Mouse (Mus musculus): Measurements from ENCODE around the gene Olfr625-ps1. TPM values are rescaled to one million over a fixed set of nuclear protein-coding genes. Genes with fewer than 3 reads are reported as not detected.
"Not testable (repeated sequence)": the region's sequence is repeated elsewhere in the genome, so short reads cannot be mapped to it uniquely, and the experiment has no call there.

Gene Olfr625-ps1
- polyA plus RNA-seq, 1 experiment from 2014 or later = not detected

DNA sequence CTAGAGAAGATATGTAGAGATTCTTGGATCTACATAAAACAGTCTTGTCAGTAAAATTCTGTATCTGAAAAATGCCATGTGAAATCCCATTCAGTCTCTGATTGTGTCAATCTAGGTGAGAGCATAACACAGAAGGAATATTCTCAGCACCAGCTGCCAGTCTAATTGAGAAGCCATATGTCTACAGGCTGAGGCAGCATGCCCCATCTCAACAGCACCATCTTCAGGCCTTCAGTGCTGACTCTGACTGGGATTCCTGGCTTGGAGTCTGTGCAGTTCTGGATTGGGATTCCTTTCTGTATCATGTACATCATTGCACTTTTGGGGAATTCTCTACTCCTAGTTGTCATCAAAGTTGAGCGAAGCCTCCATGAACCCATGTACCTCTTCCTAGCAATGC, 33.9 kb downstream of the Olfr625-ps1 start:
- H3K27ac ChIP-seq (ENCODE audit: low read depth, low read length); ATAC-seq (ENCODE audit: insufficient read depth, low FRiP score, low TSS enrichment); H3K4me1 ChIP-seq (ENCODE audit: control insufficient read depth, insufficient read depth, low read length); H3K9ac ChIP-seq (ENCODE audit: low read length); H3K9me3 ChIP-seq (ENCODE audit: control insufficient read depth, low read length); DNase-seq (ENCODE audit: low spot score); H3K36me3 ChIP-seq (ENCODE audit: control insufficient read depth, insufficient read depth, low read length); H3K4me2 ChIP-seq (ENCODE audit: low read depth); H3K27me3 ChIP-seq (ENCODE audit: control insufficient read depth, insufficient read depth, low read length); H3K4me3 ChIP-seq (ENCODE audit: low read depth, low read length): not testable (repeated sequence)
- 100% methylated on average over 1 of the region's 1 CpGs for WGBS

DNA sequence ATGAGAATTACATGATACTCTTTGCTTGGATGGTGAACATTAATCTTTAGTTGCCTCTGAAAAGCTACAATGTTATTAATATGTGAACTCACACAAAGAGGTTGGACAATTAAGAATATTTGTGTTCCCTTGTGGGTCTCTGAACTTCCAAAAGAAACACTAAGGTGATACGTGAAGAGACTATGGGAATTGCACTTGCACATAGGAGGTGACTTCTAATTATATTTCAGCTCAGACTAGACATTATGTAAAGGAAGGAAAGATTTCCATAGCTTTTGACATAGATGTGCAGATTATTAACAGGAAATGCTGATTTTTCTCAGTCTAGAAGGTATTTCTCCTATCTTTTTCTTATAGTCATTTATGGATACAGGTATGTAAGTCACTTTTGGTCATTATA, 47.6 kb downstream of the Olfr625-ps1 start, which contains the start of gene Olfr628:
Olfr628 (plus strand) TSS at position 301 of the 400 bp plus-strand sequence.
- H3K36me3 ChIP-seq (ENCODE audit: control insufficient read depth, insufficient read depth, low read length) = no peaks in the 10 kb centered on the region
- DNase-seq (ENCODE audit: low spot score) (no peak), ATAC-seq (ENCODE audit: insufficient read depth, low FRiP score, low TSS enrichment) (no peak)
- no peak within 1 kb of the TSS for H3K4me2 ChIP-seq (ENCODE audit: low read depth)
- no peaks in the 10 kb centered on the region for H3K4me1 ChIP-seq (ENCODE audit: control insufficient read depth, insufficient read depth, low read length)
- WGBS = 90% methylated on average over 1 of the region's 1 CpGs
- H3K27ac ChIP-seq (ENCODE audit: low read depth, low read length) = no peak within 1 kb of the TSS
- no peaks in the 10 kb centered on the region for H3K27me3 ChIP-seq (ENCODE audit: control insufficient read depth, insufficient read depth, low read length)
- H3K9ac ChIP-seq (ENCODE audit: low read length) = no peak within 1 kb of the TSS
- no peak within 1 kb of the TSS for H3K4me3 ChIP-seq (ENCODE audit: low read depth, low read length)
- no peaks in the 10 kb centered on the region for H3K9me3 ChIP-seq (ENCODE audit: control insufficient read depth, low read length)

Other genes starting within 250 kb of the Olfr625-ps1 start
- gene Olfr605, start 237.3 kb upstream of the Olfr625-ps1 start, polyA plus RNA-seq (2014; fragmentation: Nextera tagmentation; extraction: Ambion mirVana) = not detected in 2 replicates
- not detected in 2 replicates for gene Olfr606, start 233.7 kb upstream of the Olfr625-ps1 start, polyA plus RNA-seq (2014; fragmentation: Nextera tagmentation; extraction: Ambion mirVana)
- not detected in 2 replicates for gene Olfr607, start 218.6 kb upstream of the Olfr625-ps1 start, polyA plus RNA-seq (2014; fragmentation: Nextera tagmentation; extraction: Ambion mirVana)
- gene Olfr608, start 212.8 kb upstream of the Olfr625-ps1 start, polyA plus RNA-seq (2014; fragmentation: Nextera tagmentation; extraction: Ambion mirVana) = not detected in 2 replicates
- not detected in 2 replicates for gene Olfr609, start 184.7 kb upstream of the Olfr625-ps1 start, polyA plus RNA-seq (2014; fragmentation: Nextera tagmentation; extraction: Ambion mirVana)
- not detected in 2 replicates for gene Olfr610, start 170.6 kb upstream of the Olfr625-ps1 start, polyA plus RNA-seq (2014; fragmentation: Nextera tagmentation; extraction: Ambion mirVana)
- gene Olfr611, start 161.9 kb upstream of the Olfr625-ps1 start, polyA plus RNA-seq (2014; fragmentation: Nextera tagmentation; extraction: Ambion mirVana) = not detected in 2 replicates
- gene Olfr612, start 140.0 kb upstream of the Olfr625-ps1 start, polyA plus RNA-seq (2014; fragmentation: Nextera tagmentation; extraction: Ambion mirVana) = not detected in 2 replicates
- not detected in 2 replicates for gene Olfr613, start 134.6 kb upstream of the Olfr625-ps1 start, polyA plus RNA-seq (2014; fragmentation: Nextera tagmentation; extraction: Ambion mirVana)
- gene Olfr615, start 126.6 kb upstream of the Olfr625-ps1 start, polyA plus RNA-seq (2014; fragmentation: Nextera tagmentation; extraction: Ambion mirVana) = not detected in 2 replicates
- not detected in 2 replicates for gene Olfr616, start 113.6 kb upstream of the Olfr625-ps1 start, polyA plus RNA-seq (2014; fragmentation: Nextera tagmentation; extraction: Ambion mirVana)
- not detected in 2 replicates for gene Olfr617, start 109.7 kb upstream of the Olfr625-ps1 start, polyA plus RNA-seq (2014; fragmentation: Nextera tagmentation; extraction: Ambion mirVana)
- gene Olfr618, start 92.6 kb upstream of the Olfr625-ps1 start, polyA plus RNA-seq (2014; fragmentation: Nextera tagmentation; extraction: Ambion mirVana) = not detected in 2 replicates
- gene Olfr619, start 82.1 kb upstream of the Olfr625-ps1 start, polyA plus RNA-seq (2014; fragmentation: Nextera tagmentation; extraction: Ambion mirVana) = not detected in 2 replicates
- not detected in 2 replicates for gene Olfr620, start 70.2 kb upstream of the Olfr625-ps1 start, polyA plus RNA-seq (2014; fragmentation: Nextera tagmentation; extraction: Ambion mirVana)
- gene Olfr622, start 40.0 kb upstream of the Olfr625-ps1 start, polyA plus RNA-seq (2014; fragmentation: Nextera tagmentation; extraction: Ambion mirVana) = not detected in 2 replicates
- not detected in 2 replicates for gene Olfr623, start 19.0 kb upstream of the Olfr625-ps1 start, polyA plus RNA-seq (2014; fragmentation: Nextera tagmentation; extraction: Ambion mirVana)
- 0.04 TPM in 2 replicates for gene Olfr624, start 11.5 kb upstream of the Olfr625-ps1 start, polyA plus RNA-seq (2014; fragmentation: Nextera tagmentation; extraction: Ambion mirVana)
- not detected in 2 replicates for gene Olfr243, start 32.0 kb downstream of the Olfr625-ps1 start, polyA plus RNA-seq (2014; fragmentation: Nextera tagmentation; extraction: Ambion mirVana)
- gene Olfr628, start 47.7 kb downstream of the Olfr625-ps1 start, polyA plus RNA-seq (2014; fragmentation: Nextera tagmentation; extraction: Ambion mirVana) = not detected in 2 replicates
- not detected in 2 replicates for gene Olfr629, start 62.2 kb downstream of the Olfr625-ps1 start, polyA plus RNA-seq (2014; fragmentation: Nextera tagmentation; extraction: Ambion mirVana)
- not detected in 2 replicates for gene Olfr630, start 74.6 kb downstream of the Olfr625-ps1 start, polyA plus RNA-seq (2014; fragmentation: Nextera tagmentation; extraction: Ambion mirVana)
- not detected in 2 replicates for gene Olfr69, start 88.9 kb downstream of the Olfr625-ps1 start, polyA plus RNA-seq (2014; fragmentation: Nextera tagmentation; extraction: Ambion mirVana)
- not detected in 2 replicates for gene Olfr68, start 97.0 kb downstream of the Olfr625-ps1 start, polyA plus RNA-seq (2014; fragmentation: Nextera tagmentation; extraction: Ambion mirVana)
- gene Olfr67, start 109.1 kb downstream of the Olfr625-ps1 start, polyA plus RNA-seq (2014; fragmentation: Nextera tagmentation; extraction: Ambion mirVana) = not detected in 2 replicates
- 601 and 630 TPM in 2 replicates for gene Hbb-bt, start 131.3 kb downstream of the Olfr625-ps1 start, polyA plus RNA-seq (2014; fragmentation: Nextera tagmentation; extraction: Ambion mirVana)
- gene Hbb-bs, start 145.4 kb downstream of the Olfr625-ps1 start, polyA plus RNA-seq (2014; fragmentation: Nextera tagmentation; extraction: Ambion mirVana) = 191 and 252 TPM in 2 replicates
- gene Hbb-bh2, start 157.8 kb downstream of the Olfr625-ps1 start, polyA plus RNA-seq (2014; fragmentation: Nextera tagmentation; extraction: Ambion mirVana) = not detected in 2 replicates
- 2,034 and 2,085 TPM in 2 replicates for gene Hbb-bh1, start 160.4 kb downstream of the Olfr625-ps1 start, polyA plus RNA-seq (2014; fragmentation: Nextera tagmentation; extraction: Ambion mirVana)
- gene Hbb-y, start 170.5 kb downstream of the Olfr625-ps1 start, polyA plus RNA-seq (2014; fragmentation: Nextera tagmentation; extraction: Ambion mirVana) = 8,929 and 9,080 TPM in 2 replicates
- not detected in 2 replicates for gene Olfr66, start 203.5 kb downstream of the Olfr625-ps1 start, polyA plus RNA-seq (2014; fragmentation: Nextera tagmentation; extraction: Ambion mirVana)
- not detected in 2 replicates for gene Olfr64, start 211.8 kb downstream of the Olfr625-ps1 start, polyA plus RNA-seq (2014; fragmentation: Nextera tagmentation; extraction: Ambion mirVana)
- not detected in 2 replicates for gene Olfr65, start 220.8 kb downstream of the Olfr625-ps1 start, polyA plus RNA-seq (2014; fragmentation: Nextera tagmentation; extraction: Ambion mirVana)
- gene Olfr631, start 246.1 kb downstream of the Olfr625-ps1 start, polyA plus RNA-seq (2014; fragmentation: Nextera tagmentation; extraction: Ambion mirVana) = not detected in 2 replicates

All from neural tube, embryonic 11.5 days (tissue).